Mouse (Mus musculus): ENCODE data around the gene Pde11a. TPM values are rescaled to one million over a fixed set of nuclear protein-coding genes. Genes with fewer than 3 reads are reported as not detected.

Pde11a gene
- polyA plus RNA-seq, 1 experiment from 2014 or later = 0.54 TPM

DNA sequence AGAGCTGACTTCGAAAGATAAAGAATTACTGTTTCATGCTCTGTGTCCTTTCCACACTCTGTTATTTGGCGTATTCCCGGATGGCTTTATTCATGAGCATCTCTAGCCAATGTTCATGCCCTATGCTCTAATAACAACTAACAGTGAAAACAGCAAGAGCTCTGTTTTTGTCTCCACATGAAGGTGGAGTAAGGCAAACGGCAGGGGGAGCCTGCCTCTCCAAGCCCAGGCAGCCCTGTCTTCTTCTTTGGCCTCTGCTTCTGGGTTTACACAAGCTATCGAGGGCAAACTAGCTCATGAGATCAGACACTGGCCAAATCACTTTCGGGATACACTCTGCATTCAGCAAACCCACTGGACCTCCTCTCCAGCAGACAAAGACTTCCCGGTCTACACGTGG lies 241.3 kb downstream of the Pde11a start:
- Histone ChIP-seq H3K27ac (ENCODE audit: low read length) (no peak overlapping the region), H3K4me1 (ENCODE audit: control insufficient read depth, insufficient read depth, low read length) (peaks cover 2% of the 10 kb centered on the region; the same call in 1 of the 2 replicates), H3K27me3 (ENCODE audit: control insufficient read depth, insufficient read depth, low read depth, low read length) (no peaks in the 10 kb centered on the region), H3K36me3 (ENCODE audit: control insufficient read depth, insufficient read depth, low read length) (no peaks in the 10 kb centered on the region), H3K9ac (ENCODE audit: low read depth, low read length) (no peak overlapping the region), H3K4me3 (ENCODE audit: low read depth, low read length) (no peak overlapping the region), H3K9me3 (replicated peaks; ENCODE audit: control insufficient read depth, low read length, poor library complexity, severe bottlenecking) (no peaks in the 10 kb centered on the region), H3K4me2 (ENCODE audit: low read length) (no peak overlapping the region)
- ATAC-seq = no peak
- WGBS = 70% methylated on average over 8 of the region's 8 CpGs

DNA sequence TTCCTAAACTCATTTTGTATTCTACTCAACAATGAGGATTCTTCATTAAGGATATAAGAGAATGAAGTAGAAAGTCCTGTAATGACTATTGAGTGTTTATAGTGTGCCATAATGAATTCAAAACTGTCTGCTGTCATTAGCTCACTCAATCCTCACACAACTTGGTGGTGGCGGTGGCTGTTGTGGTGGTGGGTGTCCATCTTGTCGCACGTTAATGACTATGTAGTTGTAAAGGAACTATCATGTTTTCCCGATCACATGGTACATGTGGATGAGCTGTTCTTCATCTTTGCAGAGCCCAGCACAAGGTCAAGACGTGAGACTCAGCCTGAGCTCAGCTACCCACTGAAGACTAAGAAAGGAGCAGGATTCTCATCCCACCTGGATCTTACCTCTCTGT lies 242.7 kb downstream of the Pde11a start:
- Histone ChIP-seq H3K27me3 (ENCODE audit: control insufficient read depth, insufficient read depth, low read depth, low read length) (no peaks in the 10 kb centered on the region), H3K9me3 (replicated peaks; ENCODE audit: control insufficient read depth, low read length, poor library complexity, severe bottlenecking) (no peaks in the 10 kb centered on the region), H3K4me2 (ENCODE audit: low read length) (no peak overlapping the region), H3K27ac (ENCODE audit: low read length) (no peak overlapping the region), H3K9ac (ENCODE audit: low read depth, low read length) (no peak overlapping the region), H3K4me1 (ENCODE audit: control insufficient read depth, insufficient read depth, low read length) (no peaks in the 10 kb centered on the region), H3K36me3 (ENCODE audit: control insufficient read depth, insufficient read depth, low read length) (no peaks in the 10 kb centered on the region), H3K4me3 (ENCODE audit: low read depth, low read length) (no peak overlapping the region)
- 93% methylated on average over 5 of the region's 5 CpGs for WGBS
- ATAC-seq = no peak

DNA sequence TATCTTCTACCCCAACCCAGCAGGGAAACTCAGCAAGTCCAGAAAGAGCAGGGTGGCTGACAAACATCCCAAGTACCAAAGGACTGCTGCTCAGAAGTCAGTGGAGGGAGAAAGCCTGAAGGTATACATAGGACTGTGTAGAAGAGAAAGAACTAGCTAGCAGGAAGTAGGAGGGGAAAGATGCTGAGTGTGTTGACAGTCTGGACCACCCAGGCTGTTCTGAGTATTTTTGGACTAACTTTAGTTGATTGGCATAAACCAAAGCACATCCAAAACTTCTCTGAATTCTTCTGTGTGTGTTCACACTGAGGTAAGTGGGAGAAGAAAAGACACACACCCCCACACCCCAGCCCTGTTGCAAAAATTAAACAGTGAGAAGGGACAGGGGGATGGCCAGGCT lies 248.1 kb downstream of the Pde11a start:
- Histone ChIP-seq H3K36me3 (ENCODE audit: control insufficient read depth, insufficient read depth, low read length) (no peaks in the 10 kb centered on the region), H3K4me3 (ENCODE audit: low read depth, low read length) (no peak overlapping the region), H3K27me3 (ENCODE audit: control insufficient read depth, insufficient read depth, low read depth, low read length) (no peaks in the 10 kb centered on the region), H3K4me1 (ENCODE audit: control insufficient read depth, insufficient read depth, low read length) (no peaks in the 10 kb centered on the region), H3K27ac (ENCODE audit: low read length) (no peak overlapping the region), H3K9ac (ENCODE audit: low read depth, low read length) (no peak overlapping the region), H3K9me3 (replicated peaks; ENCODE audit: control insufficient read depth, low read length, poor library complexity, severe bottlenecking) (no peaks in the 10 kb centered on the region), H3K4me2 (ENCODE audit: low read length) (no peak overlapping the region)
- no peak for ATAC-seq

DNA sequence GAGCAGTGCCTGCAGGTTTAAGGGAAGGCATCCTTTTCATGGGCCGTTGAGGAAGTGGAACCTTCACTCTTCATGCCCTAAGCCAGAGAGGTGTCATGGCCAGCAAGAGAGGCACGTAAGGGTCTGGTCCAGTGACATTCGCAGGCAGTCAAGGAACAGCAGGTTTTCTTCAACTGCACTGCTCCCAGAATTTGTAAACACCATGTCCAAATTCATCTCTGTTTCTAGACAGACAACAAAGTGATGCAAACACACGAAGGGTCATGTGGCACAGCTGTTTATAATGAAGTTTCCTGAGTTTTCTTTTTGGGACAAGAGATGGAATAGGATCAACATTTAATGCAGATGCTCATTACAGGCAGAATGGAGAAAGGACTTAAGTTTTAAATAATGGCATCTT lies 249.7 kb downstream of the Pde11a start:
- H3K9ac ChIP-seq (ENCODE audit: low read depth, low read length) = no peak overlapping the region
- no peaks in the 10 kb centered on the region for H3K36me3 ChIP-seq (ENCODE audit: control insufficient read depth, insufficient read depth, low read length)
- no peaks in the 10 kb centered on the region for H3K27me3 ChIP-seq (ENCODE audit: control insufficient read depth, insufficient read depth, low read depth, low read length)
- no peak overlapping the region for H3K27ac ChIP-seq (ENCODE audit: low read length)
- no peak overlapping the region for H3K4me2 ChIP-seq (ENCODE audit: low read length)
- ATAC-seq = no peak
- H3K9me3 ChIP-seq (replicated peaks; ENCODE audit: control insufficient read depth, low read length, poor library complexity, severe bottlenecking) = no peaks in the 10 kb centered on the region
- no peaks in the 10 kb centered on the region for H3K4me1 ChIP-seq (ENCODE audit: control insufficient read depth, insufficient read depth, low read length)
- no peak overlapping the region for H3K4me3 ChIP-seq (ENCODE audit: low read depth, low read length)
- 83% methylated on average over 4 of the region's 4 CpGs for WGBS

DNA sequence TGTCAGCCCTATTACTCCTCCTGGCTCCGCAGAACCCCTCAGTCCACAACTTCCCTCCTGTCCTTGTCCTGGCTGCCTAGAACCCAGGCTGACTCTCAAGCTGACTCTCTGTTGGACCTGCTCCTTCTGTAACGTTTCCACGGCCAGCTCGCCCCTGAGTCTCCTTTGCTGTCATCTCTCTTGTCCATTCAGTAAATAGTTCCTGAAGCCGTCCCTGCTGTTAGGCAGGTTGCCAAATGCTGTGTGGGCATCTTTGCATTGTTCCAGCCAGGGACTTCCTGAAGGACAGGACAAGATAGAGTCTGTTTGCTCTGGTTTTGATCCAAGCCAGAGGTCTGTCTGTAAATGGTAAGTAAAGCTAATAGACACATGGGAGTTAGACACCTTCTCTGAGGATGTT lies 250.2 kb downstream of the Pde11a start:
- Histone ChIP-seq H3K27ac (ENCODE audit: low read length) (no peak overlapping the region), H3K4me3 (ENCODE audit: low read depth, low read length) (no peak overlapping the region)
- 74% methylated on average over 5 of the region's 5 CpGs for WGBS

DNA sequence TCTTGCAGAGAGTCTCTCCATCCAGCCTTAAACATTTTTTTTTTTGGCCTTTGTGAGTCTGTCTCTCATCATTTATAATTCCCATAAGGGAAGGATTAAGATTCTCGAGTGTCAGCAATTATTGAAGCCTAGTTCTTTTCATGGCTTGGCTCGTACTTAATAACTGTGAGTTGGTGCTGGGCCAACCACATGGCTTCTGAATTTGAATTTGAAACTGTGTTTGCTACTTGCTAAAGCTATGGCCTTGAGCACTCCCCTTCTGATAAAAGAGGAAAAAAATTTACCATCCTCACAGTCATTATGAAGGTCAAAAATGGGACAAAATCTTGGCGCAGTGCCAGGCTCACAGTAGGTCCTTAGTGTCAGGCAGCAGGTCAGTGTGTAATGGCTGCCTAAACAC lies 251.4 kb downstream of the Pde11a start:
- H3K9me3 ChIP-seq (replicated peaks; ENCODE audit: control insufficient read depth, low read length, poor library complexity, severe bottlenecking) = no peaks in the 10 kb centered on the region
- H3K4me1 ChIP-seq (ENCODE audit: control insufficient read depth, insufficient read depth, low read length) = no peaks in the 10 kb centered on the region
- H3K4me2 ChIP-seq (ENCODE audit: low read length) = no peak overlapping the region
- no peak for ATAC-seq
- H3K36me3 ChIP-seq (ENCODE audit: control insufficient read depth, insufficient read depth, low read length) = no peaks in the 10 kb centered on the region
- H3K9ac ChIP-seq (ENCODE audit: low read depth, low read length) = no peak overlapping the region
- H3K27me3 ChIP-seq (ENCODE audit: control insufficient read depth, insufficient read depth, low read depth, low read length) = no peaks in the 10 kb centered on the region
- H3K27ac ChIP-seq (ENCODE audit: low read length) = no peak overlapping the region
- no peak overlapping the region for H3K4me3 ChIP-seq (ENCODE audit: low read depth, low read length)
- WGBS = 32% methylated on average over 3 of the region's 3 CpGs

More for the DNA sequence above, 250.2 kb downstream of the Pde11a start:
- Histone ChIP-seq H3K36me3 (ENCODE audit: control insufficient read depth, insufficient read depth, low read length) (no peaks in the 10 kb centered on the region), H3K4me2 (ENCODE audit: low read length) (no peak overlapping the region), H3K9ac (ENCODE audit: low read depth, low read length) (no peak overlapping the region), H3K9me3 (replicated peaks; ENCODE audit: control insufficient read depth, low read length, poor library complexity, severe bottlenecking) (no peaks in the 10 kb centered on the region), H3K27me3 (ENCODE audit: control insufficient read depth, insufficient read depth, low read depth, low read length) (no peaks in the 10 kb centered on the region), H3K4me1 (ENCODE audit: control insufficient read depth, insufficient read depth, low read length) (no peaks in the 10 kb centered on the region)
- no peak for ATAC-seq

DNA sequence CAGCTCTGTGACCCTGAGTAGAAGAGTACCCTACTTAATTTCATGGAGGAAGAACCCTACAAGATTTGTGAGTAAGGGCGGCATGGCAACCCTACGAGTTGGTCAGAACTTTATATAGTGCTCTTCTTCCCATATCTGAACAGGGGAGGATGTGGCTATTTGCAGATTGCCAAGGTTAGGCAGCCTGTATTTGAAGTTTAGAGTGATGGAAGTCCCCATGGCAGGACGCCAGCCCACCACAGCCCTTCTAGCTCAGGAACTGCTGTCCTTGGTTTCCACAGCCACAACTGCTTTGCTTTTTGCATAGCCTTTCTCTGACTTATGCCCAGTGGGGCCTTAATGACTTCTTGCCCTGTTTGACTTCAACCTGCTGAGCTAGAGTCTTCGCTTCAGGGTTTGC lies 253.6 kb downstream of the Pde11a start:
- H3K36me3 ChIP-seq (ENCODE audit: control insufficient read depth, insufficient read depth, low read length) = no peaks in the 10 kb centered on the region
- H3K9me3 ChIP-seq (replicated peaks; ENCODE audit: control insufficient read depth, low read length, poor library complexity, severe bottlenecking) = no peaks in the 10 kb centered on the region
- WGBS = 88% methylated on average over 4 of the region's 4 CpGs
- H3K4me3 ChIP-seq (ENCODE audit: low read depth, low read length) = no peak overlapping the region
- ATAC-seq = no peak
- no peaks in the 10 kb centered on the region for H3K27me3 ChIP-seq (ENCODE audit: control insufficient read depth, insufficient read depth, low read depth, low read length)
- no peaks in the 10 kb centered on the region for H3K4me1 ChIP-seq (ENCODE audit: control insufficient read depth, insufficient read depth, low read length)
- H3K27ac ChIP-seq (ENCODE audit: low read length) = no peak overlapping the region
- H3K9ac ChIP-seq (ENCODE audit: low read depth, low read length) = no peak overlapping the region
- H3K4me2 ChIP-seq (ENCODE audit: low read length) = no peak overlapping the region

DNA sequence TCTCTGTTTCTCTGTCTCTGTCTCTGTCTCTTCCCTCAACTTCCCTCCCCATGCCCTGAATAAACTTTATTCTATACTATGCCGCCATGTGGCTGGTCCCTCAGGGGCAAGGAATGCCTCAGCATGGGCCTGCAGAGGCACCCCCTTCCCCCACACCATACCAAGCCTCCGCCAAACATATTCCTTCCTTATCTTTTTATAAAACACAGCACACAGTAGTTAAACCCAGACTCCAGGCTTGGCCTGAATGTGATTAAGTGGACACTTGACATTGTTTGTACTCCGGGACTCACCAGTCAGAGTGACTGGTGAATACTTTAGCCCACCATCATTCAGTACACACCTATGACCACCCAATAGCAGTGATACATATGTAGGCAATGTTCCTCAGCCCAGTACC lies 254.7 kb downstream of the Pde11a start:
- no peak for ATAC-seq
- no peaks in the 10 kb centered on the region for H3K9me3 ChIP-seq (replicated peaks; ENCODE audit: control insufficient read depth, low read length, poor library complexity, severe bottlenecking)
- no peak overlapping the region for H3K27ac ChIP-seq (ENCODE audit: low read length)
- no peaks in the 10 kb centered on the region for H3K36me3 ChIP-seq (ENCODE audit: control insufficient read depth, insufficient read depth, low read length)
- no peak overlapping the region for H3K4me3 ChIP-seq (ENCODE audit: low read depth, low read length)
- no peak overlapping the region for H3K4me2 ChIP-seq (ENCODE audit: low read length)
- no peak overlapping the region for H3K9ac ChIP-seq (ENCODE audit: low read depth, low read length)
- no peaks in the 10 kb centered on the region for H3K4me1 ChIP-seq (ENCODE audit: control insufficient read depth, insufficient read depth, low read length)
- WGBS = 93% methylated on average over 3 of the region's 3 CpGs
- H3K27me3 ChIP-seq (ENCODE audit: control insufficient read depth, insufficient read depth, low read depth, low read length) = no peaks in the 10 kb centered on the region

DNA sequence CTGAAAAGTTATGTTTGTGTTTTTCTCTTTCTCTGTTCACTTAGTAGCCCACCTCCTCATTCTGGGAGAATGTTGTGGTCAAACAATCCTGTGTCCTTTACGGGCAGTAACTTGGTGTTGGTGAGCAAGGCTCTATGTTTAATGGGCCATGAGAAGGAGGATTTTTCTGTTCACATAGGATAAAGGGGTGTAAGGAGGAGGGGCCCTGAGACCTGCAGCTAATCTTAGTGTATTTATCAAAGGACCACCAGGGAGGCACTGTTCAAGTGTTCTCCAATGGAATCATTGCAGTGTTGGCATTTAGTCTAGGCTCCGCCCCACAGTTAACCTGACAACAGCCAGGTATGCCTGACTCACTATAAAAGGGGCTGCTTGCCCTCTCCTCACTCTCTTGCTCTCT lies 255.2 kb downstream of the Pde11a start:
- 90% methylated on average over 2 of the region's 2 CpGs for WGBS
- no peak overlapping the region for H3K27ac ChIP-seq (ENCODE audit: low read length)
- H3K4me2 ChIP-seq (ENCODE audit: low read length) = no peak overlapping the region
- ATAC-seq = no peak
- H3K4me1 ChIP-seq (ENCODE audit: control insufficient read depth, insufficient read depth, low read length) = no peaks in the 10 kb centered on the region
- no peaks in the 10 kb centered on the region for H3K27me3 ChIP-seq (ENCODE audit: control insufficient read depth, insufficient read depth, low read depth, low read length)
- H3K9ac ChIP-seq (ENCODE audit: low read depth, low read length) = no peak overlapping the region
- no peaks in the 10 kb centered on the region for H3K9me3 ChIP-seq (replicated peaks; ENCODE audit: control insufficient read depth, low read length, poor library complexity, severe bottlenecking)
- H3K4me3 ChIP-seq (ENCODE audit: low read depth, low read length) = no peak overlapping the region
- H3K36me3 ChIP-seq (ENCODE audit: control insufficient read depth, insufficient read depth, low read length) = no peaks in the 10 kb centered on the region

DNA sequence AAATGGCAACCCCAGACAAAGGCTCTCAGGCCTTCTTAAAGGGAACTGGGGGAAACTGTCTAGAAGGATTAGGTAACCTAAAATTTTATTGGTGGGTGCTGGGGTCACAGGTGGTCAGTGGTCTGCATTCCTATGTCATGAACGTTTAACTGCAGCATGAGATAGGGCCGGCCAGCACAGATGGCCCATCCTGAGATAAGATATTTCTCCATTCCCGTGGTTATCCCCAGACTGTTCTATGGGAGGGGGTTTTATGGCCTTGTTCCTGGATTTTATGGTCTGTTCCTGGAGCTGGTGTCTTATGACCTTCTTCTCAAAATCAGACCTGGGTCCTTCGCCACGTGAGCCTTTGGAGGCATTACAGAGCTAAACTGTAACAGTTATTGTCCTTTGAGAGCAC lies 256.6 kb downstream of the Pde11a start:
- H3K4me2 ChIP-seq (ENCODE audit: low read length) = no peak overlapping the region
- H3K9me3 ChIP-seq (replicated peaks; ENCODE audit: control insufficient read depth, low read length, poor library complexity, severe bottlenecking) = no peaks in the 10 kb centered on the region
- H3K9ac ChIP-seq (ENCODE audit: low read depth, low read length) = no peak overlapping the region
- ATAC-seq = no peak
- no peaks in the 10 kb centered on the region for H3K4me1 ChIP-seq (ENCODE audit: control insufficient read depth, insufficient read depth, low read length)
- H3K4me3 ChIP-seq (ENCODE audit: low read depth, low read length) = no peak overlapping the region
- no peaks in the 10 kb centered on the region for H3K27me3 ChIP-seq (ENCODE audit: control insufficient read depth, insufficient read depth, low read depth, low read length)
- 88% methylated on average over 5 of the region's 5 CpGs for WGBS
- no peak overlapping the region for H3K27ac ChIP-seq (ENCODE audit: low read length)
- H3K36me3 ChIP-seq (ENCODE audit: control insufficient read depth, insufficient read depth, low read length) = no peaks in the 10 kb centered on the region

Measured in midbrain, embryonic 16.5 days (tissue).